Mouse (Mus musculus): ENCODE data around the gene Shank2.

GRCm38 (mm10) chr7:144148111-144148510, 146.4 kb downstream of the Shank2 start:
- TF ChIP-seq CTCF (IDR thresholded peaks at IDR 0.05; ENCODE audit: control insufficient read depth, insufficient read depth, low read length) (no peak), POLR2A (IDR thresholded peaks at IDR 0.05; ENCODE audit: borderline replicate concordance, control insufficient read depth, low read depth, low read length) (no peak)

All from bone marrow, adult 2 months (tissue).